Mouse (Mus musculus) inflammation-experienced regulatory T-cells, adult 16 weeks (primary cell): Measurements from ENCODE around the gene Olfr963. TPM values are rescaled to one million over a fixed set of nuclear protein-coding genes. Genes with fewer than 3 reads are reported as not detected.

Experiments used
- polyA plus RNA-seq: library from polyadenylated mRNA; unstranded; fragments of 100-300 nt; shearing (Covaris generic); gene quantifications from one replicate; pipeline ENCODE4 v1.2.1, GENCODE M21; 2017

Olfr963 gene
- polyA plus RNA-seq = not detected

GRCm38 (mm10) chr9:39666905-39667304, at the start of gene Olfr963:
TSS of gene Olfr963 (plus strand) at chr9:39667205.

DNA sequence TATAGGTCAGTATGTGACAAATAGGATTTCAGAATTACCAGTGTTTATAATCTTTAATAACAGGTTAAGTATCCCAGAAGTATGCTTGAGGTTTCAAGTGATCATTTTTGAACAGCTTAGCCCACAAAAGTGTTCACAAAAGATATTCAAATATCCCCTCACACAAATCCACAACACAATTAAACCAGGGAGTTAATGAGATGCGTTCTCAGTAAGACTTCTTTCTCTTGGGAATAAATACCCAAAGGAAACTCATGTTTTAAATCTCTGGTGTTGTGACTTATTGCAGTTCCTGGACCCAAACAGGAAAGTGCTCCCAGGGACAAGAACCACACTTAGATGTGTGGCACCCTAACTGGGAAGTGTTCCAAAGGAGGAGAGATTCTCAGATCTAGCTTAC, 45.9 kb upstream of the Olfr963 start, which contains the start of gene Olfr960:
TSS of gene Olfr960 (plus strand) at position 301 of the 400 bp plus-strand sequence.

DNA sequence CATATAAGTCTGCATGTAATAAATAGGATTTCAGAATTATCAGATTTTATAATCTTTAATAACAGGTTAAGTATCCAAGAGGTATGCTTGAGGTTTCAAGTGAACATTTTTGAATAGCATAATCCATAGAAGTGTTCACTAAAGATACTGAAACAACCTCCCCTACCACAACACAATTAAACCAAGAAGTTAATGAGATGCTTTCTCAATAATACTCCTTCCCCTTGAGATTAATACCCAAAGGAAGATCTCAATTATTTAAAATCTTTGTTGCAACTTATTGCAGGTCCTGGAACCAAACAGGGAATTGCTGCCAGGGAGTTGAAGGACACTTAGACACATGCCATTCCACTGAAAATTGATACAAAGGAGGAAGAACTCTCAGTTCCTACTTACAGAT, 22.2 kb upstream of the Olfr963 start, which contains the start of gene Olfr961:
TSS of gene Olfr961 (plus strand) at position 301 of the 400 bp plus-strand sequence.

GRCm38 (mm10) chr9:39707017-39707416, 40.0 kb downstream of the Olfr963 start, which contains the start of gene Olfr149:
TSS of gene Olfr149 (minus strand) at chr9:39707117.

GRCm38 (mm10) chr9:39711053-39711452, 44.0 kb downstream of the Olfr963 start, which contains the start of gene Olfr965:
TSS of gene Olfr965 (plus strand) at chr9:39711353.

Other genes starting within 250 kb of the Olfr963 start
- gene Olfr952, start 240.1 kb upstream of the Olfr963 start, polyA plus RNA-seq = not detected
- not detected for gene Olfr954, start 210.5 kb upstream of the Olfr963 start, polyA plus RNA-seq
- not detected for gene Olfr955, start 195.3 kb upstream of the Olfr963 start, polyA plus RNA-seq
- not detected for gene Olfr44, start 173.2 kb upstream of the Olfr963 start, polyA plus RNA-seq
- not detected for gene Olfr957, start 151.4 kb upstream of the Olfr963 start, polyA plus RNA-seq
- not detected for gene Olfr958, start 113.2 kb upstream of the Olfr963 start, polyA plus RNA-seq
- not detected for gene Olfr959, start 91.6 kb upstream of the Olfr963 start, polyA plus RNA-seq
- 0.18 TPM for gene AW551984, start 62.8 kb upstream of the Olfr963 start, polyA plus RNA-seq
- not detected for gene Olfr148, start 56.5 kb upstream of the Olfr963 start, polyA plus RNA-seq
- not detected for gene Olfr960, start 45.8 kb upstream of the Olfr963 start, polyA plus RNA-seq
- gene Olfr961, start 22.1 kb upstream of the Olfr963 start, polyA plus RNA-seq = not detected
- not detected for gene Olfr149, start 39.9 kb downstream of the Olfr963 start, polyA plus RNA-seq
- gene Olfr965, start 44.1 kb downstream of the Olfr963 start, polyA plus RNA-seq = not detected
- not detected for gene Olfr150, start 63.8 kb downstream of the Olfr963 start, polyA plus RNA-seq
- gene Olfr967, start 79.0 kb downstream of the Olfr963 start, polyA plus RNA-seq = not detected
- gene Olfr968, start 116.0 kb downstream of the Olfr963 start, polyA plus RNA-seq = not detected
- not detected for gene Olfr969, start 123.7 kb downstream of the Olfr963 start, polyA plus RNA-seq
- not detected for gene Olfr970, start 141.7 kb downstream of the Olfr963 start, polyA plus RNA-seq
- gene Olfr971, start 169.7 kb downstream of the Olfr963 start, polyA plus RNA-seq = not detected
- not detected for gene Olfr972, start 199.2 kb downstream of the Olfr963 start, polyA plus RNA-seq
- gene Olfr229, start 240.1 kb downstream of the Olfr963 start, polyA plus RNA-seq = not detected